21 mouse cellular contexts compared by ENCODE assay signal in the genomic region with DNA sequence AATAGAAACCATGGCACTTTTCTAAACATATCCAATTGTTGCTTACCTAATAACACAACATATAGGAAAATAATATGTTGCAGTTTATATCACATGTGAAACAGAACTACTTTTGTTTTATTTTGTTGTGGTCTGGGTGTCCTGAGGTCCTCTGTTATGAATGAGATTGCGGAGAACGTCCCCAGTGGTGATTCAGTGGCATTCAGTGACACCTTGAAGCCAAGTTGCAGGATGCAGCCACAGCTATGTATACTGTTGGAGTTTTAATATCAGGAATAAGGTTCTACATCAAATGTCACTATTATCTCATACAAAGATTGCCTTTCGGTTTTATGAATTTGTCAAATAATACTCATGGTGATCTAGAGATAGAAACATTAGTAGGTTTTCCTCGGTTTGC.
"Had no signal": no experiment of that assay in that cellular context is flagged by ENCODE, and none has a peak within 500 bp of the region (broad histone marks: within the 10 kb centered on the region; RNA-seq: fewer than 3 reads in every experiment).

No protein-coding gene starts in this region.

- H3K27me3 ChIP-seq: kidney, embryonic 15.5 days; limb, embryonic 12.5 days; limb, embryonic 15.5 days; midbrain, embryonic 12.5 days; midbrain, embryonic 15.5 days; neural tube, embryonic 12.5 days; neural tube, embryonic 15.5 days had no signal

- H3K4me3 ChIP-seq: kidney, embryonic 15.5 days; limb, embryonic 12.5 days; limb, embryonic 15.5 days; midbrain, embryonic 12.5 days; midbrain, embryonic 15.5 days; neural tube, embryonic 12.5 days; neural tube, embryonic 15.5 days had no signal

- H3K9ac ChIP-seq: kidney, embryonic 15.5 days; limb, embryonic 12.5 days; limb, embryonic 15.5 days; liver, embryonic 14.5 days; liver, postnatal 0 days; lung, embryonic 14.5 days; midbrain, embryonic 12.5 days; midbrain, embryonic 15.5 days; neural tube, embryonic 12.5 days; neural tube, embryonic 15.5 days had no signal

- H3K36me3 ChIP-seq: kidney, embryonic 15.5 days; limb, embryonic 12.5 days; limb, embryonic 15.5 days; midbrain, embryonic 12.5 days; midbrain, embryonic 15.5 days; neural tube, embryonic 12.5 days; neural tube, embryonic 15.5 days had no signal

- H3K4me1 ChIP-seq: midbrain, embryonic 15.5 days; neural tube, embryonic 12.5 days had no signal

- H3K27ac ChIP-seq: kidney, embryonic 15.5 days; limb, embryonic 12.5 days; limb, embryonic 15.5 days; liver, embryonic 14.5 days; macrophage; midbrain, embryonic 12.5 days; midbrain, embryonic 15.5 days; neural tube, embryonic 12.5 days; neural tube, embryonic 15.5 days had no signal

- ATAC-seq: liver, postnatal 0 days; lung, postnatal 0 days; midbrain, embryonic 15.5 days had no signal

- H3K9me3 ChIP-seq: kidney, embryonic 15.5 days; limb, embryonic 12.5 days; limb, embryonic 15.5 days; midbrain, embryonic 12.5 days; midbrain, embryonic 15.5 days; neural tube, embryonic 12.5 days; neural tube, embryonic 15.5 days had no signal

- DNase-seq: kidney, postnatal 10 days; kidney, postnatal 36 days; left cerebral cortex, postnatal 4 days; liver, postnatal 0 days; lung, embryonic 14.5 days; retina, postnatal 1 day; right cerebral cortex, postnatal 25 days; spleen, adult 18-20 months; thymus, adult 18-20 months; thymus, postnatal 36 days had no signal

- H3K4me2 ChIP-seq: kidney, embryonic 15.5 days; limb, embryonic 12.5 days; limb, embryonic 15.5 days; liver, embryonic 11.5 days; lung, embryonic 14.5 days; midbrain, embryonic 12.5 days; midbrain, embryonic 15.5 days; neural tube, embryonic 12.5 days; neural tube, embryonic 15.5 days had no signal
